Mouse (Mus musculus): ENCODE data around the gene Uhmk1. TPM values are rescaled to one million over a fixed set of nuclear protein-coding genes. Genes with fewer than 3 reads are reported as not detected.

The Uhmk1 gene
- total and polyA plus RNA-seq, 3 experiments, result 19.5 to 43.9 (median 28.9) TPM

DNA sequence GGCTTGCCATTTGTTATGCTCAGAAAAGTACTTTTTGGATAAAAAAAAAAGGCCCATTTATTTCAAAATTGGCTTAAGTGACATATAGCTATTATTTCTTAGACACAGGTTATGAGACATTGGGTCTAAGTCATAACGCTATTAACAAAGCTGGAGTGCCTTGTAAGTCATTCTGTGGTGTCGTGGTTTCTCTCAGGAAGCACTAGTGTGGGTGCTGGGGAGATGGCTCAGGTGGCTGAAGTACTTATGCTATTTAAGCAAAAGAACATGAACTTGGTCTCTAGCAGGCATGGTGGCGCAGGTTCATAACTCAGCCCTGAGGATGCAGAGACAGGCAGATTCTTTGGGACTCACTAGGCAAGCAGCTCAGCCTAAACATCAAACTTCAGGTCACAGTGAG lies 30.1 kb downstream of the Uhmk1 start:
- Histone ChIP-seq H3K4me1 (ENCODE audit: control insufficient read depth in 1 of 2, insufficient read depth in 2 of 2, low read length in 2 of 2) (peaks cover 0 to 3% of the 10 kb centered on the region in 2 experiments; a peak in 1 of 4 replicates), H3K4me3 (ENCODE audit: control insufficient read depth in 1 of 2, insufficient read depth in 1 of 2, low read depth in 2 of 2, low read length in 2 of 2) (no peak overlapping the region), H3K36me3 (ENCODE audit: control insufficient read depth in 1 of 2, insufficient read depth in 2 of 2, low read length in 2 of 2) (no peaks in the 10 kb centered on the region; a peak in 1 of 4 replicates), H3K9ac (ENCODE audit: control insufficient read depth, low read depth, low read length, poor library complexity, severe bottlenecking) (no peak overlapping the region), H3K79me2 (ENCODE audit: control insufficient read depth, insufficient read depth, low read length, poor library complexity) (no peaks in the 10 kb centered on the region), H3K9me3 (replicated peaks; ENCODE audit: insufficient read depth, low read length) (no peaks in the 10 kb centered on the region), H3K27me3 (ENCODE audit: control insufficient read depth in 1 of 2, insufficient read depth in 2 of 2, low read length in 2 of 2) (no peaks in the 10 kb centered on the region), H3K27ac (ENCODE audit: control insufficient read depth, low read depth, low read length) (no peak overlapping the region)
- TF ChIP-seq SIN3A (IDR thresholded peaks at IDR 0.05; ENCODE audit: low read length), result no peak
- TF ChIP-seq ZNF384 (IDR thresholded peaks at IDR 0.05; ENCODE audit: low read depth, low read length), result no peak
- no peak for TF ChIP-seq BHLHE40 (IDR thresholded peaks at IDR 0.05; ENCODE audit: borderline replicate concordance, low read depth, low read length)
- TF ChIP-seq GABPA (IDR thresholded peaks at IDR 0.05; ENCODE audit: low read depth, low read length), result no peak
- no peak for TF ChIP-seq POLR2AphosphoS2 (IDR thresholded peaks at IDR 0.05; ENCODE audit: low read length)
- TF ChIP-seq HCFC1 (IDR thresholded peaks at IDR 0.05; ENCODE audit: low read depth, low read length), result no peak
- DNase-seq (ENCODE audit: low read depth, low spot score), result no peak

DNA sequence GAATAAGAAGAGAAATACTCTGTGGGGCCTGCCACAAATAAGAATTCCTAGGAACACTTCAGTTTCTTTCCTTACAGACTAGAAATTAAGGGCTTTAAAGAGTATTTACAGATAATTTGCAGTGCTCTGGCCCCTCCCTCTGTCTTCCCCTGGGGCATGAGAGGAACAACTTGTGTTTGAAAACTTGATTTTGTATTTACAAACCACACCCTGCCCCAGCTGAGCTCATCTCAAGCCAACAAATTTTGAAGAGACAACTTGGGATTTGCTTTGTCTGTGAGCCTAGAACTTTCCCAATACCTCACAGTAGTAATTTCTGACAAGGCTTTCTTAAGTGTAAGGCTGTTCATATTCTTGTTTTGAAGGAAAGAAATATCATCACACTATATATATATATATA lies 32.5 kb downstream of the Uhmk1 start:
- Histone ChIP-seq H3K79me2 (ENCODE audit: control insufficient read depth, insufficient read depth, low read length, poor library complexity) (no peaks in the 10 kb centered on the region), H3K4me1 (ENCODE audit: control insufficient read depth in 1 of 2, insufficient read depth in 2 of 2, low read length in 2 of 2) (peaks cover 0 to 3% of the 10 kb centered on the region in 2 experiments; a peak in 1 of 4 replicates), H3K27me3 (ENCODE audit: control insufficient read depth in 1 of 2, insufficient read depth in 2 of 2, low read length in 2 of 2) (no peaks in the 10 kb centered on the region), H3K36me3 (ENCODE audit: control insufficient read depth in 1 of 2, insufficient read depth in 2 of 2, low read length in 2 of 2) (no peaks in the 10 kb centered on the region; a peak in 1 of 4 replicates), H3K9ac (ENCODE audit: control insufficient read depth, low read depth, low read length, poor library complexity, severe bottlenecking) (no peak overlapping the region), H3K9me3 (replicated peaks; ENCODE audit: insufficient read depth, low read length) (no peaks in the 10 kb centered on the region), H3K27ac (ENCODE audit: control insufficient read depth, low read depth, low read length) (no peak overlapping the region), H3K4me3 (ENCODE audit: control insufficient read depth in 1 of 2, insufficient read depth in 1 of 2, low read depth in 2 of 2, low read length in 2 of 2) (no peak overlapping the region)
- no peak for DNase-seq (ENCODE audit: low read depth, low spot score)
- TF ChIP-seq NRF1 (IDR thresholded peaks at IDR 0.05; ENCODE audit: insufficient read depth, low read depth, low read length, poor library complexity, severe bottlenecking) (no peak), ZC3H11A (IDR thresholded peaks at IDR 0.05; ENCODE audit: low read depth, low read length) (no peak), MYB (IDR thresholded peaks at IDR 0.05; ENCODE audit: low read depth, low read length) (no peak), ZNF384 (IDR thresholded peaks at IDR 0.05; ENCODE audit: low read depth, low read length) (no peak), HCFC1 (IDR thresholded peaks at IDR 0.05; ENCODE audit: low read depth, low read length) (no peak), BHLHE40 (IDR thresholded peaks at IDR 0.05; ENCODE audit: borderline replicate concordance, low read depth, low read length) (no peak)

DNA sequence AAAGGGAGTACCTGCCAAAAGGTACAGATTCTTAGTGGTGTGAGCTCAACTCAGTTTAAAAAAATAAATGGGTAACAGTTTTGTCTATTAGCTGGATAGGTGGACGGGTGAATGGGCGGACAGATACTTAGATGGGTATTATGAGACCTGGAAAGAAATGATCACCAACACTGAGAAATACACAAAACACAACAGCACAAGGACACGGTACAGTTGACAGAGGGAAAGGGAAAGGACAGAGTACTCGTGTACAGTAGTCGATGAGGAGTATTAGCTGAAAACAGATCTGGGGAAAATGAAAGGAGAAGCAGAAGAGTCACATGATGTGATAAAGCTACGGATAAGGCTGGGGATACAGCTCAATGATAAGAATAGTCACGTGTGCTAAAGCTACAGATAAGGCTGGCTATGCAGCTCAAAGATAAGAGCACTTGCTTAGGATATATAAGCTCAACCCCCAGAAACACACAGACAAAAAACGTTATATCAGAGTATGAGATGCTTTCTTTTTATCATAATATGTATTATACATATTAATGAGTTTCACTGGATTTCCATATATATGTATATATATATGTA lies 38.4 kb downstream of the Uhmk1 start:
- peak overlapping the region; percentile 97 for H3K27ac ChIP-seq (ENCODE audit: control insufficient read depth, low read depth, low read length)
- peaks cover 9% of the 10 kb centered on the region in 2 experiments for H3K4me1 ChIP-seq (ENCODE audit: control insufficient read depth in 1 of 2, insufficient read depth in 2 of 2, low read length in 2 of 2)
- H3K36me3 ChIP-seq (ENCODE audit: control insufficient read depth in 1 of 2, insufficient read depth in 2 of 2, low read length in 2 of 2), result peaks cover 0 to 17% of the 10 kb centered on the region in 2 experiments; a peak in 2 of 4 replicates
- peak overlapping the region; percentile 72 for H3K9ac ChIP-seq (ENCODE audit: control insufficient read depth, low read depth, low read length, poor library complexity, severe bottlenecking)
- DNase-seq (ENCODE audit: low read depth, low spot score), result peak; percentile 66
- H3K27me3 ChIP-seq (ENCODE audit: control insufficient read depth in 1 of 2, insufficient read depth in 2 of 2, low read length in 2 of 2), result no peaks in the 10 kb centered on the region
- H3K9me3 ChIP-seq (replicated peaks; ENCODE audit: insufficient read depth, low read length), result no peaks in the 10 kb centered on the region
- H3K79me2 ChIP-seq (ENCODE audit: control insufficient read depth, insufficient read depth, low read length, poor library complexity), result peaks cover 26% of the 10 kb centered on the region
- H3K4me3 ChIP-seq (ENCODE audit: control insufficient read depth in 1 of 2, insufficient read depth in 1 of 2, low read depth in 2 of 2, low read length in 2 of 2), result peak overlapping the region; percentile 54 to 82
- TF ChIP-seq NELFE (IDR thresholded peaks at IDR 0.05; ENCODE audit: low read depth, low read length) (no peak), MYC (IDR thresholded peaks at IDR 0.05; ENCODE audit: low read depth, low read length) (peak; percentile 50; the same call in 1 of the 2 replicates), RAD21 (IDR thresholded peaks at IDR 0.05; ENCODE audit: low read depth, low read length) (no peak), USF2 (IDR thresholded peaks at IDR 0.05; ENCODE audit: borderline replicate concordance in 1 of 2, insufficient read depth in 1 of 2, low read depth in 1 of 2, low read length in 2 of 2) (peak; percentile 67 to 97), MEF2A (IDR thresholded peaks at IDR 0.05; ENCODE audit: extremely low read depth, insufficient replicate concordance, low read depth, low read length, poor library complexity, severe bottlenecking) (no peak), POLR2AphosphoS2 (IDR thresholded peaks at IDR 0.05; ENCODE audit: low read length) (peak; percentile 60; the same call in 1 of the 2 replicates), SIN3A (IDR thresholded peaks at IDR 0.05; ENCODE audit: low read length) (peak; percentile 88), ELF1 (IDR thresholded peaks at IDR 0.05; ENCODE audit: low read depth, low read length) (no peak), TAL1 (IDR thresholded peaks at IDR 0.05; ENCODE audit: low read length) (peak; percentile 11; the same call in 1 of the 2 replicates), GATA1 (IDR thresholded peaks at IDR 0.05; ENCODE audit: low read depth, low read length) (peak; percentile 100), MAZ (IDR thresholded peaks at IDR 0.05; ENCODE audit: low read depth, low read length) (no peak), ETS1 (IDR thresholded peaks at IDR 0.05; ENCODE audit: low read depth, low read length) (peak; percentile 99), RCOR1 (IDR thresholded peaks at IDR 0.05; ENCODE audit: low read depth, low read length) (peak; percentile 77), MAFK (IDR thresholded peaks at IDR 0.05; ENCODE audit: borderline replicate concordance, low read depth, low read length) (peak; percentile 50; the same call in 1 of the 2 replicates), CTCF (IDR thresholded peaks at IDR 0.05 in 2 of 3, conservative IDR thresholded peaks at IDR 0.05 in 1 of 3; ENCODE audit: control insufficient read depth in 1 of 3, insufficient read depth in 1 of 3, low read depth in 2 of 3, low read length in 3 of 3, poor library complexity in 1 of 3, severe bottlenecking in 1 of 3) (no peak), UBTF (IDR thresholded peaks at IDR 0.05; ENCODE audit: borderline replicate concordance, insufficient read depth, low read depth, low read length) (no peak), HCFC1 (IDR thresholded peaks at IDR 0.05; ENCODE audit: low read depth, low read length) (peak; percentile 65)
